Mouse (Mus musculus) ES-Bruce4 (cell line): ENCODE results near the gene Umodl1. TPM values are rescaled to one million over a fixed set of nuclear protein-coding genes. Genes with fewer than 3 reads are reported as not detected.
A peak's percentile ranks its signal among the peaks of the same experiment; 100 is the strongest.

Source experiments
- H3K27ac ChIP-seq: 2 replicates; pipeline ENCODE4 v1.5.1; 2012; ENCODE audit warnings: low read length, inconsistent platforms; ENCODE audit not compliant: insufficient read depth
- H3K27me3 ChIP-seq: 2 replicates; pipeline ENCODE4 v1.6.1; 2012; ENCODE audit warnings: mild to moderate bottlenecking, low read length, inconsistent platforms; ENCODE audit not compliant: control insufficient read depth, poor library complexity, insufficient read depth, severe bottlenecking
- H3K36me3 ChIP-seq: 2 replicates; pipeline ENCODE4 v1.6.1; 2012; ENCODE audit warnings: inconsistent platforms, mild to moderate bottlenecking, low read length, moderate library complexity; ENCODE audit not compliant: control insufficient read depth, poor library complexity, insufficient read depth, severe bottlenecking
- H3K4me1 ChIP-seq: one replicate; pipeline ENCODE4 v1.8.1; 2011; ENCODE audit warnings: low read length; ENCODE audit not compliant: control insufficient read depth, insufficient read depth
- H3K4me3 ChIP-seq: 2 replicates; pipeline ENCODE4 v1.5.1; 2011; ENCODE audit warnings: low read depth, mild to moderate bottlenecking, low read length
- H3K9ac ChIP-seq: 2 replicates; pipeline ENCODE4 v1.6.1; 2012; ENCODE audit warnings: low read depth, mild to moderate bottlenecking, inconsistent platforms; ENCODE audit not compliant: poor library complexity, severe bottlenecking
- H3K9me3 ChIP-seq: replicated peaks from 2 replicates; pipeline ENCODE4 v1.6.1; 2012; ENCODE audit warnings: mild to moderate bottlenecking, low read length, inconsistent platforms; ENCODE audit not compliant: control insufficient read depth, poor library complexity, insufficient read depth, severe bottlenecking
- CTCF ChIP-seq: IDR thresholded peaks from one replicate; pipeline ENCODE4 v1.8.1; 2011; ENCODE audit warnings: low read depth, low read length
- EP300 ChIP-seq: IDR thresholded peaks from 2 replicates; pipeline ENCODE4 v1.6.1; 2011; ENCODE audit warnings: low read depth, low read length; ENCODE audit not compliant: insufficient read depth
- POLR2A ChIP-seq: IDR thresholded peaks from one replicate; pipeline ENCODE4 v1.8.1; 2011; ENCODE audit warnings: low read length; ENCODE audit not compliant: insufficient read depth
- polyA plus RNA-seq: library from polyadenylated mRNA; stranded (reverse); fragments of >200 nt; gene quantifications from 2 replicates; pipeline ENCODE4 v1.2.4, GENCODE M21; 2011; ENCODE audit warnings: low read depth; ENCODE audit not compliant: missing spikeins, insufficient read depth, insufficient read length

Umodl1 gene
- polyA plus RNA-seq, 1 experiment = not detected

GRCm38 (mm10) chr17:30973332-30973731 lies 18.9 kb downstream of the Umodl1 start:
- H3K36me3 ChIP-seq = no peaks in the 10 kb centered on the region
- H3K4me1 ChIP-seq = no peaks in the 10 kb centered on the region
- TF ChIP-seq EP300 = no peak
- no peak for TF ChIP-seq CTCF
- TF ChIP-seq POLR2A = no peak
- no peak overlapping the region for H3K9ac ChIP-seq
- H3K27ac ChIP-seq = no peak overlapping the region
- H3K4me3 ChIP-seq = no peak overlapping the region
- no peaks in the 10 kb centered on the region for H3K9me3 ChIP-seq
- H3K27me3 ChIP-seq = no peaks in the 10 kb centered on the region

GRCm38 (mm10) chr17:30977290-30977689 lies 22.9 kb downstream of the Umodl1 start:
- Histone ChIP-seq H3K4me3 (no peak overlapping the region), H3K27ac (no peak overlapping the region), H3K36me3 (no peaks in the 10 kb centered on the region), H3K27me3 (no peaks in the 10 kb centered on the region), H3K9me3 (no peaks in the 10 kb centered on the region), H3K4me1 (no peaks in the 10 kb centered on the region), H3K9ac (no peak overlapping the region)
- TF ChIP-seq CTCF = no peak
- no peak for TF ChIP-seq EP300
- no peak for TF ChIP-seq POLR2A

- no peak overlapping the region for H3K4me3 ChIP-seq
- TF ChIP-seq CTCF (no peak), EP300 (no peak), POLR2A (no peak)
- no peaks in the 10 kb centered on the region for H3K27me3 ChIP-seq
- no peaks in the 10 kb centered on the region for H3K36me3 ChIP-seq
- no peak overlapping the region for H3K27ac ChIP-seq
- no peaks in the 10 kb centered on the region for H3K4me1 ChIP-seq
- H3K9me3 ChIP-seq = no peaks in the 10 kb centered on the region
- no peak overlapping the region for H3K9ac ChIP-seq
Observed at GRCm38 (mm10) chr17:30978556-30978955, 24.1 kb downstream of the Umodl1 start.

- Histone ChIP-seq H3K4me3 (no peak overlapping the region), H3K27ac (no peak overlapping the region), H3K9me3 (no peaks in the 10 kb centered on the region), H3K36me3 (no peaks in the 10 kb centered on the region), H3K4me1 (no peaks in the 10 kb centered on the region), H3K9ac (no peak overlapping the region), H3K27me3 (no peaks in the 10 kb centered on the region)
- TF ChIP-seq POLR2A = no peak
- TF ChIP-seq EP300 = no peak
- no peak for TF ChIP-seq CTCF
Observed at GRCm38 (mm10) chr17:30983521-30983920, 29.1 kb downstream of the Umodl1 start.

GRCm38 (mm10) chr17:30990254-30990653 lies 35.8 kb downstream of the Umodl1 start:
- Histone ChIP-seq H3K36me3 (no peaks in the 10 kb centered on the region), H3K4me3 (no peak overlapping the region), H3K27me3 (no peaks in the 10 kb centered on the region), H3K9ac (no peak overlapping the region), H3K4me1 (no peaks in the 10 kb centered on the region), H3K9me3 (no peaks in the 10 kb centered on the region), H3K27ac (no peak overlapping the region)
- TF ChIP-seq CTCF (peak; percentile 36), EP300 (no peak), POLR2A (no peak)

GRCm38 (mm10) chr17:30996296-30996695 lies 41.9 kb downstream of the Umodl1 start:
- no peak for TF ChIP-seq CTCF
- no peak for TF ChIP-seq POLR2A
- TF ChIP-seq EP300 = no peak
- Histone ChIP-seq H3K27me3 (no peaks in the 10 kb centered on the region), H3K27ac (no peak overlapping the region), H3K4me1 (no peaks in the 10 kb centered on the region), H3K4me3 (no peak overlapping the region), H3K9ac (no peak overlapping the region), H3K36me3 (no peaks in the 10 kb centered on the region), H3K9me3 (no peaks in the 10 kb centered on the region)
